Mouse (Mus musculus) ES-Bruce4 (cell line): ENCODE measurements at regions not wholly inside any gene's neighbourhood (a gene's known extent, or its start where the extent isn't known, plus 50 kb on each side); places are given as distances from the start of the nearest gene placed in this dataset.

Experiments used
- CTCF ChIP-seq: IDR thresholded peaks from one replicate; pipeline ENCODE4 v1.8.1; 2011; ENCODE audit warnings: low read depth, low read length
- POLR2A ChIP-seq: IDR thresholded peaks from one replicate; pipeline ENCODE4 v1.8.1; 2011; ENCODE audit warnings: low read length; ENCODE audit not compliant: insufficient read depth

- no peak for TF ChIP-seq CTCF
- no peak for TF ChIP-seq POLR2A
Observed at GRCm38 (mm10) chr13:7374993-7375627, 726.5 kb upstream of the Pfkp start.
